Mouse (Mus musculus) ES-Bruce4 (cell line): ENCODE results near the gene Cdkl3. TPM values are rescaled to one million over a fixed set of nuclear protein-coding genes. Genes with fewer than 3 reads are reported as not detected.

ENCODE experiments used
- H3K27ac ChIP-seq: 2 replicates; pipeline ENCODE4 v1.5.1; 2012; ENCODE audit warnings: low read length, inconsistent platforms; ENCODE audit not compliant: insufficient read depth
- H3K27me3 ChIP-seq: 2 replicates; pipeline ENCODE4 v1.6.1; 2012; ENCODE audit warnings: mild to moderate bottlenecking, low read length, inconsistent platforms; ENCODE audit not compliant: control insufficient read depth, poor library complexity, insufficient read depth, severe bottlenecking
- H3K36me3 ChIP-seq: 2 replicates; pipeline ENCODE4 v1.6.1; 2012; ENCODE audit warnings: inconsistent platforms, mild to moderate bottlenecking, low read length, moderate library complexity; ENCODE audit not compliant: control insufficient read depth, poor library complexity, insufficient read depth, severe bottlenecking
- H3K4me1 ChIP-seq: one replicate; pipeline ENCODE4 v1.8.1; 2011; ENCODE audit warnings: low read length; ENCODE audit not compliant: control insufficient read depth, insufficient read depth
- H3K4me3 ChIP-seq: 2 replicates; pipeline ENCODE4 v1.5.1; 2011; ENCODE audit warnings: low read depth, mild to moderate bottlenecking, low read length
- H3K9ac ChIP-seq: 2 replicates; pipeline ENCODE4 v1.6.1; 2012; ENCODE audit warnings: low read depth, mild to moderate bottlenecking, inconsistent platforms; ENCODE audit not compliant: poor library complexity, severe bottlenecking
- H3K9me3 ChIP-seq: replicated peaks from 2 replicates; pipeline ENCODE4 v1.6.1; 2012; ENCODE audit warnings: mild to moderate bottlenecking, low read length, inconsistent platforms; ENCODE audit not compliant: control insufficient read depth, poor library complexity, insufficient read depth, severe bottlenecking
- CTCF ChIP-seq: IDR thresholded peaks from one replicate; pipeline ENCODE4 v1.8.1; 2011; ENCODE audit warnings: low read depth, low read length
- EP300 ChIP-seq: IDR thresholded peaks from 2 replicates; pipeline ENCODE4 v1.6.1; 2011; ENCODE audit warnings: low read depth, low read length; ENCODE audit not compliant: insufficient read depth
- POLR2A ChIP-seq: IDR thresholded peaks from one replicate; pipeline ENCODE4 v1.8.1; 2011; ENCODE audit warnings: low read length; ENCODE audit not compliant: insufficient read depth
- polyA plus RNA-seq: library from polyadenylated mRNA; stranded (reverse); fragments of >200 nt; gene quantifications from 2 replicates; pipeline ENCODE4 v1.2.4, GENCODE M21; 2011; ENCODE audit warnings: low read depth; ENCODE audit not compliant: missing spikeins, insufficient read depth, insufficient read length

Gene Cdkl3
- polyA plus RNA-seq, 1 experiment = 12.9 TPM

DNA sequence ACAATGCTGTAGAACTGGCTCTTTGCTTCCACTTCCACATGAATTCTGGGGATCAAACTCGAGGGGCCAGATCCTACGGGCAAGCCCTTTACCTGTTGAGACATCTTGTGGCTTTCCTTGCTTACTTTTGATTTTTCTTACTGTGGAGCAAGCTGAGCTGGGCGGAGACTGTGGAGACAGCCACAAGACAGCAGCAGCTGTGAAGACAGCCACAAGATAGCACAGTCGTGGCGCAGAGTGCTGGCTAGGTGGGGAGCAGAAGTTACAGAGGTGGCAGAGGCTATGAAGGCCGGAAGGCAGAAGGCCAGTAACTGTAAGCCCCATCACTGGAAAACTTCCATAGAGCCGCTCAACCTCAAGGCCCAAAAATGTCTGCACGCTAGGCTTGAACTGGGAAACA lies 42.3 kb upstream of the Cdkl3 start:
- TF ChIP-seq POLR2A (no peak), CTCF (no peak), EP300 (no peak)
- H3K4me1 ChIP-seq = no peaks in the 10 kb centered on the region
- H3K36me3 ChIP-seq = no peaks in the 10 kb centered on the region
- H3K27ac ChIP-seq = no peak overlapping the region
- H3K27me3 ChIP-seq = no peaks in the 10 kb centered on the region
- H3K9ac ChIP-seq = no peak overlapping the region
- H3K4me3 ChIP-seq = no peak overlapping the region
- H3K9me3 ChIP-seq = no peaks in the 10 kb centered on the region

DNA sequence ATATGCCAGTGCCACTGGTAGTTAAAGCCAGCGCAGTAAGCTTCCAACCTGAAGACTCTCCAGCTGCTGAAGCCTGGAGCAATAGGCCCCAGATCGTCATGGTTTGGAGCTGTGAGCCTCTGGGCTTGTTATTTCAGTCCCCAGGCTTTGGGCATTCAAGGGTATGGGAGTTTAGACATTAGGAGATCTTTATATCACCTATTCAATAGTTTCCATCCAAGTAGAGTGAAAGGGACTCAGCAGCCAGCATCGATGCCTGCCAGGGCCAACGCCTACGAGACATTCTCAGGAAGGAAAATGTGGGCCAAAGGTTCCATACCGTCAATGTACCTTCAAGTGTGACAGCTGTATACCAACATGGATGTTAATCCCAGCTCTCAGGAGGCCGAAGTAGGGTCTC lies 41.7 kb upstream of the Cdkl3 start:
- no peak overlapping the region for H3K4me3 ChIP-seq
- no peak for TF ChIP-seq EP300
- TF ChIP-seq POLR2A = no peak
- no peak for TF ChIP-seq CTCF
- H3K9ac ChIP-seq = no peak overlapping the region
- H3K27me3 ChIP-seq = no peaks in the 10 kb centered on the region
- H3K36me3 ChIP-seq = no peaks in the 10 kb centered on the region
- no peaks in the 10 kb centered on the region for H3K4me1 ChIP-seq
- H3K9me3 ChIP-seq = no peaks in the 10 kb centered on the region
- no peak overlapping the region for H3K27ac ChIP-seq

- H3K9ac ChIP-seq = no peak overlapping the region
- peaks cover 1% of the 10 kb centered on the region for H3K4me1 ChIP-seq
- no peaks in the 10 kb centered on the region for H3K27me3 ChIP-seq
- no peak overlapping the region for H3K4me3 ChIP-seq
- H3K9me3 ChIP-seq = no peaks in the 10 kb centered on the region
- no peak for TF ChIP-seq EP300
- no peak for TF ChIP-seq POLR2A
- no peak for TF ChIP-seq CTCF
- peaks cover 21% of the 10 kb centered on the region for H3K36me3 ChIP-seq
- H3K27ac ChIP-seq = no peak overlapping the region
Measured at GRCm38 (mm10) chr11:51966651-51967050, 37.4 kb upstream of the Cdkl3 start.

DNA sequence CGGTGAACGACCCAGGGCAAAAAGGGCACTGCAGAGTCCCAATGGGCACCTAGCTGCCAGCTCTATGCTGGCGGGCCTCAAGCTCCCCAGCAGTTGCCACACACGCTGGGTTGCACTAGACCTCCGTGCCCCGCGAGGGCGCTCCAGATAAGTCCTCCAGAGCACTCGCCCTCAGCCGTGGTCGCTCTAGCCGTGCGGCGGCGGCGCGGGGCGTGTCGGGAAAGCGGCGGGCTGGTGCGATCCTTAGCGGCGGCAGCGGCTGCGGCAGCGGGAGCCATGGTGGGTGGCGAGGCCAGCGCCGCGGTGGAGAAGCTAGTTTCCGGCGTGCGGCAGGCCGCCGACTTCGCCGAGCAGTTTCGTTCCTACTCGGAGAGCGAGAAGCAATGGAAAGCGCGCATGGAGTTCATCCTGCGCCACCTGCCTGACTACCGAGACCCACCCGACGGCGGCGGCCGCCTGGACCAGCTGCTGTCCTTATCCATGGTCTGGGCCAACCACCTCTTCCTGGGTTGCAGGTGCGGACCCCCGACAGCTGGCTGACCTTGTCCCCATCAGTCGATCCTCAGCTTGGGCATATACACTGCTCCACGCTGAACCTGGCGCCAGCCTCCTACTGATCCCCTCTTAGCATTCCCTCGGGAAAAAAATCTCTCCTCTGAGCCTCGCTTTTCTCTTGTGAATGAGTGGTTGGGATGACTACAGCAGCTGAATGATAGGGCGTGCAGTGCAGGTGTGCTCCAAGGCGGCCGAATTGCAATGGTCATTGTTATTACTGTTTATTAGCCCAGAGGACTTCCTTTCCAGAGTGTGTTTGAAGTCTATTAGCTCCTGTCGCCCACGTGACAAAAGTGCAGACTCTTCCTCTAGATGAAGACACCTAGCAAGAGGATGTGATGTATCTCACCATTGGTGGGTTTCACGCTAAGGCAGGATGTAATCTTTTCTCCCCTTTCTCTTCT lies 36.3 kb upstream of the Cdkl3 start, which contains the start of gene Cdkn2aipnl:
Cdkn2aipnl (plus strand) TSS at position 219 of the 959 bp plus-strand sequence.
- Histone ChIP-seq H3K27ac (0 out of 2 replicates have a peak within 1 kb of the TSS, but pooled peaks have one; percentile 11), H3K4me3 (peak within 1 kb of the TSS; percentile 90)

GRCm38 (mm10) chr11:51968896-51969295 lies 35.1 kb upstream of the Cdkl3 start:
- peak overlapping the region; percentile 83 for H3K9ac ChIP-seq
- peaks cover 37% of the 10 kb centered on the region for H3K36me3 ChIP-seq
- no peaks in the 10 kb centered on the region for H3K9me3 ChIP-seq
- H3K27ac ChIP-seq = no peak overlapping the region
- H3K4me1 ChIP-seq = peaks cover 1% of the 10 kb centered on the region
- no peaks in the 10 kb centered on the region for H3K27me3 ChIP-seq
- TF ChIP-seq POLR2A = no peak
- TF ChIP-seq CTCF = no peak
- peak overlapping the region; percentile 61 for H3K4me3 ChIP-seq

More for the DNA sequence above, 36.3 kb upstream of the Cdkl3 start, which contains the start of gene Cdkn2aipnl:
- H3K36me3 ChIP-seq = peaks cover 31% of the 10 kb centered on the region
- no peaks in the 10 kb centered on the region for H3K27me3 ChIP-seq
- 0 out of 2 replicates have a peak, but pooled peaks have one; percentile 26 for TF ChIP-seq EP300
- TF ChIP-seq POLR2A = no peak
- peak; percentile 83 for TF ChIP-seq CTCF
- peaks cover 1% of the 10 kb centered on the region for H3K4me1 ChIP-seq
- H3K9ac ChIP-seq = peak within 1 kb of the TSS; percentile 83
- H3K9me3 ChIP-seq = no peaks in the 10 kb centered on the region

DNA sequence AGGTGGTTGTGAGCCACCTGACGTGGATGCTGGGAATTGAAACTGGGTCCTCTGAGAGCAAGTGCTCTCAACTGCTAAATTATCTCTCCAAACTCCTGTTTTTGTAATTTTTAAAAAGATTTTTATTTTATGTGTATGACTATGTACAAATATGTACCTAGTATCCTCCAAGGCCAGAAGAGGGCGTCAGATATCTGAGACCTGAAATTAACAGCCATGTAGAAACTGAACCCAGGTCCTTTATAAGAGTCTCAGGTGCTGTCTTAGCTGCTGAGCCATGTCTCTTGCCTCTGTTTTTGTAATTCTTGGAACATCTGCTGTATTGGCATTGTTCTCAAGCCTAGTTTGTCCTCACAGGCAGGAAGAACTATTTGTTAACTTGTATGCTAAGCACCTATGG lies 34.5 kb upstream of the Cdkl3 start:
- Histone ChIP-seq H3K27ac (no peak overlapping the region), H3K36me3 (peaks cover 40% of the 10 kb centered on the region), H3K4me1 (peaks cover 1% of the 10 kb centered on the region), H3K9me3 (no peaks in the 10 kb centered on the region), H3K4me3 (no peak overlapping the region), H3K9ac (peak overlapping the region; percentile 83; the same call in 1 of the 2 replicates), H3K27me3 (no peaks in the 10 kb centered on the region)
- TF ChIP-seq EP300 (no peak), CTCF (no peak), POLR2A (no peak)
